Mouse (Mus musculus) cerebellum, adult 18-20 months (tissue): ENCODE measurements around the gene Gba.

Source experiments
- DNase-seq, 2 experiments: peaks; one replicate each; pipeline ENCODE4 v3.0.0; 2021

Gba gene

GRCm38 (mm10) chr3:89183058-89183958 lies 19.4 kb upstream of the Gba start, which contains the start of gene Fam189b:
Gene Fam189b, plus strand, starts transcription at chr3:89183143.
- DNase-seq, result peak; percentile 88 to 95

GRCm38 (mm10) chr3:89183959-89184315 lies 18.8 kb upstream of the Gba start:
- DNase-seq, result no peak

- no peak for DNase-seq
These were observed 15.5 kb upstream of the Gba start for GRCm38 (mm10) chr3:89187197-89187596.

- DNase-seq, result no peak
These were observed 14.8 kb upstream of the Gba start for GRCm38 (mm10) chr3:89187690-89188477.

- no peak for DNase-seq
These were observed 14.3 kb upstream of the Gba start for GRCm38 (mm10) chr3:89188478-89188875.

- DNase-seq, result no peak
These were observed 12.3 kb upstream of the Gba start for GRCm38 (mm10) chr3:89190436-89190835.

GRCm38 (mm10) chr3:89193351-89193750 lies 9.4 kb upstream of the Gba start:
- no peak for DNase-seq

- no peak for DNase-seq
These were observed 8.9 kb upstream of the Gba start for GRCm38 (mm10) chr3:89193853-89194252.

- DNase-seq, result peak; percentile 82 to 83
These were observed 6.5 kb upstream of the Gba start for GRCm38 (mm10) chr3:89195979-89196877.

GRCm38 (mm10) chr3:89199839-89200238 lies 2.9 kb upstream of the Gba start:
- DNase-seq, result no peak

- no peak for DNase-seq
These were observed 400 bp downstream of the Gba start for GRCm38 (mm10) chr3:89203142-89203514.

- DNase-seq, result no peak
These were observed 3.4 kb downstream of the Gba start for GRCm38 (mm10) chr3:89206079-89206478.

- no peak for DNase-seq
These were observed 4.0 kb downstream of the Gba start for GRCm38 (mm10) chr3:89206695-89207094.

GRCm38 (mm10) chr3:89208075-89208657 lies 5.4 kb downstream of the Gba start:
- DNase-seq, result no peak

GRCm38 (mm10) chr3:89208736-89209135 lies 6.0 kb downstream of the Gba start:
- DNase-seq, result no peak

- DNase-seq, result no peak
These were observed 7.0 kb downstream of the Gba start for GRCm38 (mm10) chr3:89209731-89210130.

GRCm38 (mm10) chr3:89210162-89210561 lies 7.4 kb downstream of the Gba start:
- DNase-seq, result peak in 1 of 2 experiments; percentile 2

- peak in 1 of 2 experiments; percentile 12 for DNase-seq
These were observed 8.0 kb downstream of the Gba start for GRCm38 (mm10) chr3:89210731-89211130.

- peak; percentile 91 to 94 for DNase-seq
These were observed 11.2 kb downstream of the Gba start for GRCm38 (mm10) chr3:89213803-89214530.

- DNase-seq, result no peak
These were observed 12.1 kb downstream of the Gba start, which contains the start of gene Thbs3 for GRCm38 (mm10) chr3:89214681-89215411. Gene Thbs3, plus strand, starts transcription at chr3:89215180.

- DNase-seq, result peak; percentile 89 to 90
These were observed 13.1 kb downstream of the Gba start for GRCm38 (mm10) chr3:89215853-89216252.
